Mouse (Mus musculus) B cell, adult (primary cell): ENCODE measurements around the gene Slc12a3. TPM values are rescaled to one million over a fixed set of nuclear protein-coding genes. Genes with fewer than 3 reads are reported as not detected.

Source experiments
- total RNA-seq: library from RNA; stranded (reverse); gene quantifications from 4 replicates; pipeline ENCODE4 v1.2.4, GENCODE M21; 2023; ENCODE audit not compliant: inconsistent age

Slc12a3 gene
- total RNA-seq: 1.7 to 2.2 TPM (median 2.1 TPM) in 4 replicates

DNA sequence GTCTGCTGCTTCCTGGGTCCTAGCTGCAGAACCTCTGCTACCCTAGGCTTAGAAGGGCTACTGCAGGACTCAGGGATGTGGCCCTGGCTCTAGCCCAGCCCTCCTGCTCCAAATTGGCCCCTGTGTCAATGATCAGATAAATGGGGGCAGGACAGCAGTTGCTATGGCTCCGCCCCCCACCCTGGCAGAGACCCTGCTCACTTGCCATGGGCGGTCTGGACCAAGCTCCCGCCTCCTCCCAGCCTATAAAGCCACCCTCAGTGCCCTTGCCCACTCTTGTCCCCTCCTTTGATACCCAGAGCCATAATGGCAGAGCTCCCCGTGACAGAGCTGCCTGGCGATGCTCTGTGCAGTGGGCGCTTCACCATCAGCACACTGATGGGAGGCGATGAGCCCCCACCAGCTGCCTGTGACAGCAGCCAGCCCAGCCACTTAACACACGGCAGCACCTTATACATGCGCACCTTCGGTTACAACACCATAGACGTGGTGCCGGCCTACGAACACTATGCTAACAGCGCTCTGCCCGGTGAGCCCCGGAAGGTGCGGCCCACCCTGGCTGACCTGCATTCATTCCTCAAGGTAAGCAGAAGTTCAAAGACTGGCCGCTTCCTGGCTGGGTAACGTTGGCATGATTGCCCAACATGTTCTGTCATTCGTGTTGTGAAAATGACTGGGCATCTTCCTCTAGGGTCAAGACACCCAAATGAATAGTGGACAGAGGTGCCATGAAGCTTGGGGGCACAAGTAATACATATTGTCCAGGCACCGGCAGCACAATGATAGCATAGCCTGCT lies at the start of gene Slc12a3:
Slc12a3 (plus strand) TSS at position 270 of the 797 bp plus-strand sequence.

DNA sequence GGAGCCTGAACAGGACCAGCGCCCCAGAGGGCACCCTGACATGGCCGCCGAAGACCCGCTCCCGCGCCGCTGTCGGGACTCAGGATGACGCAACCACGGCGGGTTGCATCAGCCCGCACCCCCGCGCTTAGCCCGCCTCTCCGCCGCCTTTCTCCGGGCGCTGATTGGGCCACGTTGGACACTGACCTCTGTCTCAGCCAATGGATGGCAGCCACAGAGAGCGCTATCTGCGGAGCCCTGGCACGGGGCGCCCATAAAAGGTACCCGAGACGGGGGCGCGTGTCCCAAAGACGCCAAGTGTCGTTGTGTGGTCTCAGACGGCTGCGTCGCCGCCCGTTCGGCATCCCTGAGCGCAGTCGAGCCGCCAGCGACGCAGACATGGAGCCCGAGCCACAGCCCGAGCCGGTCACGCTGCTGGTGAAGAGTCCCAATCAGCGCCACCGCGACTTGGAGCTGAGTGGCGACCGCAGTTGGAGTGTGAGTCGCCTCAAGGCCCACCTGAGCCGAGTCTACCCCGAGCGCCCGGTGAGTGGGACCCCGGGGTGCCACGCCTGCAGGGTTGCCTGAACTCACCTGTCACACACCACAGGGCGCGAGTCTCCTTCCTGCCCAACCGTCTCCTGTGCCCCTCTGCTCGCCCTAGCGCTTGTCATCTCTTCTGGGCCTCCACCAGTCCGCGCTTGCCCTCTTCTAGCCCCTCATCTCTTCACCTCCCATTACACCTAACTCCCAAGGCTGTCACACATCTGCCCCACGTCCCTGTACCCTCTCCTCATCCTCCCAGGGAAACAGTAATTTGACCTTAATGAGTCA lies 57.4 kb downstream of the Slc12a3 start, which contains the start of gene Herpud1:
Herpud1 (plus strand) TSS at position 225 of the 813 bp plus-strand sequence.

Other genes with a start within 250 kb of the Slc12a3 start
- 19.4 to 20.9 TPM (median 20.6 TPM) in 4 replicates for gene Bbs2, start 230.3 kb upstream of the Slc12a3 start, total RNA-seq
- not detected in 4 replicates for gene Mt4, start 192.0 kb upstream of the Slc12a3 start, total RNA-seq
- gene Mt3, start 176.6 kb upstream of the Slc12a3 start, total RNA-seq: not detected in 4 replicates
- gene Mt2, start 156.5 kb upstream of the Slc12a3 start, total RNA-seq: 1.6 to 2.5 TPM (median 1.7 TPM) in 3 of 4 replicates, not detected in the other
- gene Mt1, start 150.1 kb upstream of the Slc12a3 start, total RNA-seq: 6.3 to 11.5 TPM (median 8.3 TPM) in 4 replicates
- gene Nup93, start 114.6 kb upstream of the Slc12a3 start, total RNA-seq: 30.9 to 35.4 TPM (median 34.1 TPM) in 4 replicates
- 245 to 283 TPM (median 269 TPM) in 4 replicates for gene Herpud1, start 57.2 kb downstream of the Slc12a3 start, total RNA-seq
- gene Nlrc5, start 105.2 kb downstream of the Slc12a3 start, total RNA-seq: 88.4 to 123 TPM (median 96.6 TPM) in 4 replicates
- 0.33 to 0.63 TPM (median 0.45 TPM) in 3 of 4 replicates, not detected in the other for gene Cpne2, start 203.8 kb downstream of the Slc12a3 start, total RNA-seq